8 mouse cellular contexts compared by ENCODE assay signal in genomic region chr19:3685611-3686214, GRCm38 (mm10). TPM values are rescaled to one million over a fixed set of nuclear protein-coding genes. Genes with fewer than 3 reads are reported as not detected.
DNase-seq lines count a peak whose midpoint lies in the region; ATAC-seq and TF ChIP-seq lines count a peak whose summit lies in the region.

No protein-coding gene starts in this region.

- DNase-seq in left cerebral cortex, postnatal 4 days, result peak; percentile 27
- no peak for DNase-seq in left cerebral cortex, adult 8-10 months (ENCODE audit: low spot score in 2 of 2)
- DNase-seq in embryo, embryonic 11 days, result peak; percentile 63
- peak; percentile 35 for DNase-seq in limb, embryonic 14.5 days (ENCODE audit: low spot score)
- DNase-seq in thymus, adult 18-20 months, result no peak

- TF ChIP-seq POLR2A in limb, embryonic 14.5 days (IDR thresholded peaks at IDR 0.05; ENCODE audit: borderline replicate concordance, extremely low read depth, insufficient read depth, insufficient read length), result no peak
- no peak for TF ChIP-seq POLR2A in myocyte (IDR thresholded peaks at IDR 0.05; ENCODE audit: insufficient read length, low read depth)

- 2% methylated on average over 45 of the region's 45 CpGs for WGBS in heart, embryonic 16.5 days
- WGBS in limb, embryonic 14.5 days, result under 1% methylated on average over 27 of the region's 45 CpGs

- intact Hi-C loops in left cerebral cortex, postnatal 4 days (cut with DNase I), result no loop called here

- peak overlapping the region; percentile 96 for H3K9ac ChIP-seq in heart, embryonic 16.5 days (ENCODE audit: low read length)
- H3K9ac ChIP-seq in limb, embryonic 14.5 days (ENCODE audit: low read depth, low read length, severe bottlenecking), result peak overlapping the region; percentile 98

- H3K4me3 ChIP-seq in heart, embryonic 16.5 days (ENCODE audit: low read length), result peak overlapping the region; percentile 73
- H3K4me3 ChIP-seq in limb, embryonic 14.5 days (replicated peaks; ENCODE audit: low read length), result peak overlapping the region; percentile 96
- H3K4me3 ChIP-seq in myocyte, result peak overlapping the region; percentile 46

- H3K36me3 ChIP-seq in heart, embryonic 16.5 days (ENCODE audit: control insufficient read depth, insufficient read depth), result no peaks in the 10 kb centered on the region
- H3K36me3 ChIP-seq in limb, embryonic 14.5 days (ENCODE audit: control insufficient read depth, insufficient read depth, low read length), result no peaks in the 10 kb centered on the region
- no peaks in the 10 kb centered on the region for H3K36me3 ChIP-seq in myocyte (ENCODE audit: control insufficient read depth, insufficient read depth)

- peaks cover 41% of the 10 kb centered on the region for H3K79me2 ChIP-seq in myocyte (ENCODE audit: control insufficient read depth, insufficient read depth)

- H3ac ChIP-seq in myocyte (ENCODE audit: control insufficient read depth, insufficient read length), result peak overlapping the region; percentile 80

- H3K4me2 ChIP-seq in heart, embryonic 16.5 days (ENCODE audit: low read depth, low read length), result peak overlapping the region; percentile 98
- peak overlapping the region; percentile 95 for H3K4me2 ChIP-seq in limb, embryonic 14.5 days (replicated peaks; ENCODE audit: low read depth, low read length, severe bottlenecking)
- peak overlapping the region; percentile 88 for H3K4me2 ChIP-seq in myocyte (ENCODE audit: low read depth)

- peak; percentile 15; the same call in 1 of the 2 replicates for ATAC-seq in heart, embryonic 16.5 days (replicated peaks; ENCODE audit: extremely low read depth, insufficient read depth, low FRiP score)
- peak; percentile 39; the same call in 1 of the 2 replicates for ATAC-seq in limb, embryonic 14.5 days (ENCODE audit: low FRiP score, low read depth)
- ATAC-seq in inflammation-experienced regulatory T-cells, adult 6 months, result no peak

- H3K27ac ChIP-seq in heart, embryonic 16.5 days (ENCODE audit: low read length), result peak overlapping the region; percentile 72
- H3K27ac ChIP-seq in limb, embryonic 14.5 days (replicated peaks; ENCODE audit: low read depth, low read length), result peak overlapping the region; percentile 90

- H3K9me3 ChIP-seq in heart, embryonic 16.5 days (replicated peaks; ENCODE audit: control insufficient read depth, low read length), result 0 out of 2 replicates have a peak, but pooled peaks cover 2% of the 10 kb centered on the region
- H3K9me3 ChIP-seq in limb, embryonic 14.5 days (ENCODE audit: control insufficient read depth, low read length), result no peaks in the 10 kb centered on the region

- peaks cover 34% of the 10 kb centered on the region for H3K4me1 ChIP-seq in heart, embryonic 16.5 days (ENCODE audit: control insufficient read depth, insufficient read depth, low read length)
- H3K4me1 ChIP-seq in limb, embryonic 14.5 days (ENCODE audit: control insufficient read depth, insufficient read depth, low read length), result peaks cover 51% of the 10 kb centered on the region

- H3K27me3 ChIP-seq in heart, embryonic 16.5 days (ENCODE audit: control insufficient read depth, insufficient read depth, low read length), result no peaks in the 10 kb centered on the region
- H3K27me3 ChIP-seq in limb, embryonic 14.5 days (ENCODE audit: control insufficient read depth, insufficient read depth, low read length), result no peaks in the 10 kb centered on the region
- H3K27me3 ChIP-seq in myocyte (ENCODE audit: control insufficient read depth, insufficient read depth, insufficient read length), result no peaks in the 10 kb centered on the region

TF ChIP-seq in myocyte, 11 proteins besides CTCF, POLR2A, EP300 and RAD21:
- no peak for TF ChIP-seq E2F4 (IDR thresholded peaks at IDR 0.05; ENCODE audit: insufficient read depth)
- peak in 1 of 3 experiments; percentile 64 for TF ChIP-seq MYOD1 (IDR thresholded peaks at IDR 0.05; ENCODE audit: control insufficient read depth in 1 of 3, insufficient read length in 2 of 3, low read depth in 2 of 3)
- no peak for TF ChIP-seq SRF (IDR thresholded peaks at IDR 0.05; ENCODE audit: control insufficient read depth, insufficient read length, low read depth)
- no peak for TF ChIP-seq REST (IDR thresholded peaks at IDR 0.05; ENCODE audit: insufficient read depth, insufficient read length)
- no peak for TF ChIP-seq CEBPB (IDR thresholded peaks at IDR 0.05; ENCODE audit: insufficient read depth, poor library complexity, severe bottlenecking)
- no peak for TF ChIP-seq MAX (IDR thresholded peaks at IDR 0.05; ENCODE audit: low read depth)
- no peak for TF ChIP-seq TCF3 (IDR thresholded peaks at IDR 0.05; ENCODE audit: insufficient read length, low read depth)
- no peak for TF ChIP-seq USF1 (IDR thresholded peaks at IDR 0.05; ENCODE audit: low read depth)
- TF ChIP-seq TCF12 (IDR thresholded peaks at IDR 0.05; ENCODE audit: insufficient read depth, poor library complexity, severe bottlenecking), result no peak
- TF ChIP-seq MYOG (IDR thresholded peaks at IDR 0.05; ENCODE audit: control insufficient read depth in 1 of 3, insufficient read depth in 1 of 3, insufficient read length in 2 of 3, low read depth in 2 of 3), result peak in 2 of 3 experiments; percentile 24 to 50
- no peak for TF ChIP-seq POLR2AphosphoS2 (IDR thresholded peaks at IDR 0.05; ENCODE audit: insufficient read length, low read depth)

RNA-seq across cellular contexts. Expression of gene Lrp5, which starts 0.7 kb away (rescaled TPM):
- total RNA-seq in left cerebral cortex, postnatal 4 days (2021), result 10 to 100 TPM; 11.9 to 13.2 TPM
- total RNA-seq in left cerebral cortex, adult 8-10 months (2022), result 10 to 100 TPM in 1 of 4 experiments, 1 to 10 TPM in 3; 7.9 to 10.6 (median 8.4) TPM
- polyA plus RNA-seq in heart, embryonic 16.5 days (2015; fragmentation: Nextera tagmentation; extraction: Ambion mirVana), result 3.1 and 3.7 TPM in 2 replicates
- 36.3 and 48.4 TPM in 2 replicates for polyA plus RNA-seq in limb, embryonic 14.5 days (2012; rRNA removed)
- polyA plus RNA-seq in limb, embryonic 14.5 days (2014; fragmentation: Nextera tagmentation; extraction: Ambion mirVana), result 9.5 and 9.8 TPM in 2 replicates
- 42.5 TPM for polyA plus RNA-seq in myocyte (2012; fragmentation: generic; extraction: Trizol)
- under 1 TPM in 2 of 3 experiments, not detected in 1; 0.05 to 0.08 TPM for polyA plus RNA-seq in inflammation-experienced regulatory T-cells, adult 6 months (2017; shearing (Covaris generic))

RNA-seq across cellular contexts. Expression of gene 1810055G02Rik, which starts 22.4 kb away (rescaled TPM):
- 10 to 100 TPM; 38.8 to 40.6 TPM for total RNA-seq in left cerebral cortex, postnatal 4 days (2021)
- 10 to 100 TPM; 25.9 to 28.3 (median 26.3) TPM for total RNA-seq in left cerebral cortex, adult 8-10 months (2022)
- polyA plus RNA-seq in heart, embryonic 16.5 days (2015; fragmentation: Nextera tagmentation; extraction: Ambion mirVana), result 18.6 and 20.1 TPM in 2 replicates
- polyA plus RNA-seq in limb, embryonic 14.5 days (2012; rRNA removed), result 76.0 and 94.1 TPM in 2 replicates
- polyA plus RNA-seq in limb, embryonic 14.5 days (2014; fragmentation: Nextera tagmentation; extraction: Ambion mirVana), result 56.4 and 56.9 TPM in 2 replicates
- 51.1 TPM for polyA plus RNA-seq in myocyte (2012; fragmentation: generic; extraction: Trizol)
- 1 to 10 TPM; 4.1 to 6.0 (median 5.3) TPM for polyA plus RNA-seq in inflammation-experienced regulatory T-cells, adult 6 months (2017; shearing (Covaris generic))

Comparison
In these comparisons a context has a peak if more than half of its experiments do, and no peak if none do; other contexts are left out.
1. DNase-seq: peak in left cerebral cortex, postnatal 4 days (single experiment), embryo, embryonic 11 days (single experiment) and limb, embryonic 14.5 days (single experiment); none in left cerebral cortex, adult 8-10 months (0 of 2) and thymus, adult 18-20 months (0 of 2).
2. H3K4me3 ChIP-seq: peak in every context shown above with its lines; median percentile 96 in limb, embryonic 14.5 days; 73 in heart, embryonic 16.5 days; 46 in myocyte.
3. Peak in every context shown above with its lines, with median percentiles within 50 percentile points of each other: H3K4me2 ChIP-seq.